Mouse (Mus musculus) intestine, embryonic 15.5 days (tissue): ENCODE results near the gene Sapcd2. TPM values are rescaled to one million over a fixed set of nuclear protein-coding genes. Genes with fewer than 3 reads are reported as not detected.

ENCODE experiments used
- ATAC-seq: fragments of 200-750 bp; cut with Nextera tagmentation; 2 replicates; pipeline ENCODE4 v1.8.0; 2017; ENCODE audit warnings: moderate TSS enrichment, moderate library complexity
- H3K27ac ChIP-seq: fragments of 300-500 bp; sonication (generic); 2 replicates; pipeline ENCODE4 v1.5.1; 2015; ENCODE audit warnings: mild to moderate bottlenecking, inconsistent platforms
- H3K27me3 ChIP-seq: fragments of 300-500 bp; sonication (generic); replicated peaks from 2 replicates; pipeline ENCODE4 v1.6.1; 2015; ENCODE audit warnings: inconsistent platforms
- H3K36me3 ChIP-seq: fragments of 300-500 bp; sonication (generic); 2 replicates; pipeline ENCODE4 v1.6.1; 2015; ENCODE audit warnings: inconsistent platforms
- H3K4me1 ChIP-seq: fragments of 300-500 bp; sonication (generic); replicated peaks from 2 replicates; pipeline ENCODE4 v1.6.1; 2015; ENCODE audit warnings: inconsistent platforms
- H3K4me2 ChIP-seq: fragments of 300-500 bp; sonication (generic); replicated peaks from 2 replicates; pipeline ENCODE4 v1.6.1; 2015; ENCODE audit warnings: mild to moderate bottlenecking, inconsistent platforms
- H3K4me3 ChIP-seq: fragments of 300-500 bp; sonication (generic); replicated peaks from 2 replicates; pipeline ENCODE4 v1.5.1; 2015; ENCODE audit warnings: inconsistent platforms
- H3K9ac ChIP-seq: fragments of 300-500 bp; sonication (generic); 2 replicates; pipeline ENCODE4 v1.6.1; 2015; ENCODE audit warnings: inconsistent platforms
- H3K9me3 ChIP-seq: fragments of 300-500 bp; sonication (generic); 2 replicates; pipeline ENCODE4 v1.6.1; 2016; ENCODE audit warnings: inconsistent platforms
- WGBS: fragments of 180-500 bp; shearing (Covaris S2); methylation state at CpG from one replicate; pipeline ENCODE4 v1.1.7; 2015; 5-methylcytosine and 5-hydroxymethylcytosine counted together
- polyA plus RNA-seq: library from polyadenylated mRNA; unstranded; fragments of >200 nt; fragmentation: Nextera tagmentation; extraction: Ambion mirVana; gene quantifications from 2 replicates; pipeline ENCODE4 v1.2.1, GENCODE M21; 2015

Gene Sapcd2
- polyA plus RNA-seq, 1 experiment from 2014 or later, result 48.8 TPM

DNA sequence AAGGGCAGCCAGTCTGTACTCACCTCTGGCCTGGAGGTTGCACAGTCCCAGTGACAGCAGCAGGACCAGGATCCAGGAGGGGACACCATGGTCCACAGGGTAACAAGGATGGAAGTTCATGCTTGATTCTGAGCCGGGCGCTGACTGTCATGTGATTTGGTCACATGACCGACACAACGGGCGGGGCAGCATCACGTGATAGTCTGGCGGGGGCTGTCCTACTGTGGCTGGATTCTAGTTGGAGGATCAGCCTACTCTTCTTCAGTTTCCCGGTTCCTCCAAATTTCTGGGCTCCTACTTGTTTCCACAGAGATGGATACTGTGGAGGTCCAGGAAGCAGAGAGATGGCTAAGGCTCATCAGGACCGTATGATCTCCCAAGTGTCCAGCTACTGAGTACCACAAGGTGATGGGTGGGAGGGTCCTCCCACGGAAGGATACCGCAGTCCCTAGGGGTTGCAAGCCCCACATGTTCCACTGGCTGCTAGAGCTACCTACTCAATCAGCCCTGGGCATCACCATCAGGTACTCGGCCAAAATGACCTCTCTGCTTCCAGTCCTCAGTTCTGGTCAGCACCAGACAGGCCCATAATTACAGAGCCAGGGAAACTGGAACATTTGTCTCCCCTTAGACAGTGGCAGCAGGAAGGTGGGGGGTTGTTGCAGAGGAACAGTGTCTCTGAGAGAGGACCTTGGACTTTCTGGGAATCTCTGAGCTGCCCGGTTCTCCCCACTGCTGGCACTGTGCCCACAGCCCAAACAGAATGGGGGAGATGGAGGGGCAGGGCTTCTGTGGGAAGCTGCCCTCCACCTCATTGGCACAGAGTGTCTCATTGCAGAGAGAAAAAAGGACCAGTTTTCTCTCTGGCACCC is 15.7 kb upstream of the Sapcd2 start, which contains the start of gene Dpp7:
Gene Dpp7 (minus strand): TSS at position 152 of the 872 bp plus-strand sequence.
- H3K9ac ChIP-seq, result peak within 1 kb of the TSS; percentile 50
- H3K36me3 ChIP-seq, result peaks cover 12% of the 10 kb centered on the region
- ATAC-seq, result peak; percentile 83
- no peaks in the 10 kb centered on the region for H3K9me3 ChIP-seq
- peak within 1 kb of the TSS; percentile 89 for H3K4me2 ChIP-seq
- WGBS, result 4% methylated on average over 13 of the region's 13 CpGs
- peak within 1 kb of the TSS; percentile 51 for H3K4me3 ChIP-seq
- peaks cover 23% of the 10 kb centered on the region for H3K4me1 ChIP-seq
- H3K27ac ChIP-seq, result no peak within 1 kb of the TSS
- no peaks in the 10 kb centered on the region for H3K27me3 ChIP-seq

DNA sequence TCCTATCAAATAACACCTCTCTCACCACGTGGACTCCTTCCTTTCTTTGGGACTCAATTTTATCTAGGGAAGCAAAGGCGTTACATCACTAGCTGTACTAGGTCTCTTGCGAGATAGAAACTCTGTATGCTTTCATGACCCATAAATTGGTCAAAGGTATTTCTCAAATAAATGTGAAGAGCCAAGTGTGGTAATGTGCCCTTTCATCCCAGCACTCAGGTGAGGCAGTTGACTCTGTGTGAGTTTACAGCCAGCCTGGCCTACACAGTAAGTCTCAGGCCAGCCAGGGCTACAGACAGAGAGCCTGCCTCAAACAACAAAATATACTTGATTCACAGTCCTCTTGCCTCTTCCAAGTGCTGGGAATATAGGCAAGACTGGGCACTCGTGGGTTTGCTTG is 12.3 kb upstream of the Sapcd2 start:
- H3K27ac ChIP-seq, result no peak overlapping the region
- peaks cover 32% of the 10 kb centered on the region for H3K4me1 ChIP-seq
- H3K9me3 ChIP-seq, result no peaks in the 10 kb centered on the region
- H3K4me2 ChIP-seq, result no peak overlapping the region
- H3K4me3 ChIP-seq, result no peak overlapping the region
- no peak for ATAC-seq
- no peaks in the 10 kb centered on the region; the same call in 1 of the 2 replicates for H3K36me3 ChIP-seq
- no peak overlapping the region for H3K9ac ChIP-seq
- no peaks in the 10 kb centered on the region for H3K27me3 ChIP-seq
- WGBS, result 78% methylated on average over 4 of the region's 4 CpGs

DNA sequence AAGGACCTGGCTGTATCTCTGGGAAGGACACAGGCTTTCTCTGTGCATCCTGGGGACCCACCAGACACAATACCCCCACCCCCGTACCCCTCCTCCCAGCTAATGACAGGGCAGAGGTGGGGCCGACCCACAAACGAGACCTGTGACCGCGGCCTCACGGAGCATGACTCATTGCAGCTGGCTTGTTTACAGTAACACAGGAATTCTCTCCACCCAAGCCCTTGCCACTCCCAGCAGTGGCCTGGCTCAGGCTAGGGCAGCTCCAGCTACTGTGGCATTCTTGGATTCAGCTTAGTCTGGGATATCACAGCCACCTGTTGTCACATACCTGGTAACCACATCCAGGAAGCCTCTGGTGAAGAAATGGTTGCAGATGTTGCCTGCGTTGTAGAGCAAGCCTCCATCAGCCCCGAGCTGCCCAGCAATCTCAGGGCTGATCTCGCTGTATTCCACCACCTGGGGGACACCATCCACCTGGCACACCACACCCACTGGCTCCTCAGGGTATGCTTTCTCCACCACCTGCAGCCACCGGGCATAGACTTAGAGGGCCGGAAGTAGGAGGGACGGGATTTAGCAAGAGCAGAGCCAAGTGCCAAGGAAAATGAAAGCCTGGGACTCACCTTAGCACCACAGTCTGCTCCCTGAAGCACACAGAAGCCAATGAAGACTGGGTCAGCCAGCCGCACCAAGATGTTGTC is 8.5 kb upstream of the Sapcd2 start:
- no peaks in the 10 kb centered on the region; the same call in 1 of the 2 replicates for H3K36me3 ChIP-seq
- H3K4me3 ChIP-seq, result peak overlapping the region; percentile 68
- H3K9ac ChIP-seq, result peak overlapping the region; percentile 70; the same call in 1 of the 2 replicates
- no peaks in the 10 kb centered on the region for H3K27me3 ChIP-seq
- H3K9me3 ChIP-seq, result no peaks in the 10 kb centered on the region
- H3K4me1 ChIP-seq, result peaks cover 13% of the 10 kb centered on the region
- 42% methylated on average over 13 of the region's 13 CpGs for WGBS
- peak overlapping the region; percentile 95 for H3K4me2 ChIP-seq
- peak; percentile 64 for ATAC-seq
- H3K27ac ChIP-seq, result peak overlapping the region; percentile 75

DNA sequence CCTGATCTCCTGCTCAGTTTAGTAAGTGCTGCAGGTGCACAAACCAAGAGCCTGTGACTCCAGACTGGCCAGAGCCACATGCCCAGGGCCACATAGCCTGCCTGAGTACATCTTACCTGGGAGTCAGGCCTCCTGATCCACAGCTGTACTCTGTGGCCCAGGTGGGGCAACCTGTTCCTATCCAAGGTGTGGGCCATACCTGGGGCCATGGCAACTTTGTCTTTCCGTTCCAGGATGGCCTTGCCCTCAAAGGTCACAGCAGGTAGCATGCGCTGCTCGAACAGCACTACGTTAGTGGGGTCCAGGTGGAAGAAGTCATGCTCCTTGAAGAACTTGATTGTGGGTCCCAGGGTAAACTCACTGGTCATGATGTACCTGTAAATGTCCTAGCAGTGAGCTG is 7.8 kb upstream of the Sapcd2 start:
- Histone ChIP-seq H3K27me3 (no peaks in the 10 kb centered on the region), H3K4me1 (peaks cover 13% of the 10 kb centered on the region), H3K36me3 (no peaks in the 10 kb centered on the region; the same call in 1 of the 2 replicates), H3K27ac (peak overlapping the region; percentile 75; the same call in 1 of the 2 replicates), H3K9me3 (no peaks in the 10 kb centered on the region), H3K9ac (peak overlapping the region; percentile 70), H3K4me3 (peak overlapping the region; percentile 68), H3K4me2 (peak overlapping the region; percentile 95)
- WGBS, result 78% methylated on average over 4 of the region's 4 CpGs
- no peak for ATAC-seq

- peak overlapping the region; percentile 70 for H3K9ac ChIP-seq
- H3K9me3 ChIP-seq, result no peaks in the 10 kb centered on the region
- H3K27ac ChIP-seq, result peak overlapping the region; percentile 75; the same call in 1 of the 2 replicates
- H3K4me1 ChIP-seq, result peaks cover 13% of the 10 kb centered on the region
- ATAC-seq, result 0 out of 2 replicates have a peak, but pooled peaks have one; percentile 0
- no peaks in the 10 kb centered on the region for H3K27me3 ChIP-seq
- H3K36me3 ChIP-seq, result no peaks in the 10 kb centered on the region; the same call in 1 of the 2 replicates
- peak overlapping the region; percentile 68 for H3K4me3 ChIP-seq
- WGBS, result 29% methylated on average over 9 of the region's 9 CpGs
- peak overlapping the region; percentile 95 for H3K4me2 ChIP-seq
Observed at GRCm38 (mm10) chr2:25364761-25365090, 7.4 kb upstream of the Sapcd2 start.

DNA sequence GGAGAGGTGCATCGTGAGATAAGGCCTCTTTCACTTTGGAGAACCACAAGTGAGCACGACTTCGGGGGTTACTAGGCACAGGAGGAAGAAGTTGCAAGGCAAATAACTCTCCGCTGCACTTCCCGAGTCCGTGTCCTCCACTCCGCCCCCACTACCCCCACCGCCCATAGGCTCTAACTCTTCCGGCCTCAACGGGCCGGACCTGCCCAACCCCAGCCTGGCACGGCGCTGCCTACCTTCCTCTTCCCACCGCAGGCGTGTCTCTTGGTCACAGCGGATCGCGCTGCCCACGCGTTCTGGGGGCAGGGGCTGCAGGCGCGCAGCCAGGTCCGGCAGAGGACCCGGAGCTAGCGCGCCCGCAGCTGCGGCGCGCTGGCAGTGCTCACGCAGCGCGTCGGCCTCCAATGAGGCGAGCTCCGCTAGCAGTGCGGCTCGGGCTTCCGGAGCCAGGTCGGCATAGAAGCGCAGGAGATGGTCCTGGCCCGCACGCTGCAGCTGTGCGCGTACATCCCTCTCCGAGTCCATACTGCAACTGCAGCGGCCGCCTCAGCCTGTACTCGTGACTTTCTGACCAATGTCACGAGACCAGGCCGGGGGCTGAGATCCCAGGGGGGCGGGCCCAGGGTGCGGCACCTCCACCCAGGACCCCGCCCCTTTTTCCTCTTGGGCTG is 6.9 kb upstream of the Sapcd2 start, which contains the start of gene Uap1l1:
Gene Uap1l1 (minus strand): TSS at position 592 of the 671 bp plus-strand sequence.
- peak; percentile 85 for ATAC-seq
- peak within 1 kb of the TSS; percentile 75 for H3K27ac ChIP-seq
- peak within 1 kb of the TSS; percentile 70 for H3K9ac ChIP-seq
- H3K4me1 ChIP-seq, result peaks cover 13% of the 10 kb centered on the region
- peak within 1 kb of the TSS; percentile 68 for H3K4me3 ChIP-seq
- H3K9me3 ChIP-seq, result no peaks in the 10 kb centered on the region
- under 1% methylated on average over 54 of the region's 54 CpGs for WGBS
- H3K36me3 ChIP-seq, result no peaks in the 10 kb centered on the region
- no peaks in the 10 kb centered on the region for H3K27me3 ChIP-seq
- peak within 1 kb of the TSS; percentile 95 for H3K4me2 ChIP-seq

- H3K4me1 ChIP-seq, result peaks cover 30% of the 10 kb centered on the region
- no peak for ATAC-seq
- no peak overlapping the region for H3K4me3 ChIP-seq
- no peaks in the 10 kb centered on the region for H3K36me3 ChIP-seq
- no peaks in the 10 kb centered on the region for H3K9me3 ChIP-seq
- H3K4me2 ChIP-seq, result 0 out of 2 replicates have a peak overlapping the region, but pooled peaks have one; percentile 14
- H3K9ac ChIP-seq, result no peak overlapping the region
- H3K27me3 ChIP-seq, result no peaks in the 10 kb centered on the region
- H3K27ac ChIP-seq, result no peak overlapping the region
- 65% methylated on average over 3 of the region's 3 CpGs for WGBS
Observed at GRCm38 (mm10) chr2:25369996-25370395, 2.1 kb upstream of the Sapcd2 start.

DNA sequence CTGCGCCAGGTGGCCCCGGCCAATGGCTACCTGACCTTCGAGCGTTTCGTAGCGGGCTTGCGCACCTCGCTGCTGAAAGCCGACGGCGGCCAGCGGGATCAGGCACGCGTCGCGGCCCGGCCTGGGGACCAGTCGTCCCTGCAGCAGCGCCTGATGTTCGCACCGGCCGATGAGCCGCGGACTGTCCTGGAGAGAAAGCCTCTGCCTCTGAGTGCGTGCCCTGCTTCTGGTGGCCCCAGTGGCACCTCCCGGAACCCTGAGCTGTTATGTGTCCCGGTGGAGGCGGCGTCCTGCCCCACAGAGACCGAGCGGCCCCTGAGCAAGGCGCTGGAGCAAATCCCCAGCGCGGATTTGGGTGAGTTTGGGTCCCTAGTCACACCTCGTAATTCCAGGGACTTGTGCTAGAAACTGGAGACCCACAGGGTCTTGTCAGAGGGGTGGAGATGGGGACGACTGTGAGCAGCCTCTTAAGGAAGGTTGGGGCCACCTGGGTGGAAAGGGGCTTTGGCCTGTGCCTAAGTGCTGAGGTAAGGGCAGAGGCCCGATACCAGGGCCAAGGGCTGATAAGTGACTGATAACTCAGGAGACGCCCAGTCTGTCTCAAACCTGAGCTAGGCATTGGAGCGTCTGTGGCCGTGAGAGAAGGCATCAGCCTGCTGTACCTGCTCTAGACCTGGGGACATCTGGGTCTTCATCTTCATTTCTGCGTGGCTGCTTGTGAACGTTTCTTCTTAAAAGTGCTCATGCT is 697 bp downstream of the Sapcd2 start:
- Histone ChIP-seq H3K4me1 (peaks cover 30% of the 10 kb centered on the region), H3K27ac (peak overlapping the region; percentile 78), H3K36me3 (peaks cover 6% of the 10 kb centered on the region), H3K9me3 (no peaks in the 10 kb centered on the region), H3K27me3 (no peaks in the 10 kb centered on the region), H3K4me3 (peak overlapping the region; percentile 80), H3K9ac (peak overlapping the region; percentile 73), H3K4me2 (peak overlapping the region; percentile 96)
- WGBS, result 3% methylated on average over 42 of the region's 42 CpGs
- ATAC-seq, result peak; percentile 26

- no peaks in the 10 kb centered on the region for H3K9me3 ChIP-seq
- no peak for ATAC-seq
- H3K27ac ChIP-seq, result no peak overlapping the region
- H3K4me2 ChIP-seq, result peak overlapping the region; percentile 96
- H3K9ac ChIP-seq, result peak overlapping the region; percentile 73
- WGBS, result 50% methylated on average over 2 of the region's 2 CpGs
- H3K36me3 ChIP-seq, result peaks cover 11% of the 10 kb centered on the region
- peaks cover 30% of the 10 kb centered on the region for H3K4me1 ChIP-seq
- H3K4me3 ChIP-seq, result peak overlapping the region; percentile 80
- H3K27me3 ChIP-seq, result no peaks in the 10 kb centered on the region
Observed at GRCm38 (mm10) chr2:25373431-25373830, 1.3 kb downstream of the Sapcd2 start.

- H3K4me2 ChIP-seq, result no peak overlapping the region
- 54% methylated on average over 4 of the region's 4 CpGs for WGBS
- ATAC-seq, result no peak
- no peak overlapping the region for H3K27ac ChIP-seq
- no peak overlapping the region for H3K4me3 ChIP-seq
- H3K9me3 ChIP-seq, result no peaks in the 10 kb centered on the region
- peaks cover 26% of the 10 kb centered on the region for H3K4me1 ChIP-seq
- no peaks in the 10 kb centered on the region for H3K27me3 ChIP-seq
- no peak overlapping the region for H3K9ac ChIP-seq
- H3K36me3 ChIP-seq, result peaks cover 11% of the 10 kb centered on the region
Observed at GRCm38 (mm10) chr2:25376589-25376988, 4.5 kb downstream of the Sapcd2 start.

DNA sequence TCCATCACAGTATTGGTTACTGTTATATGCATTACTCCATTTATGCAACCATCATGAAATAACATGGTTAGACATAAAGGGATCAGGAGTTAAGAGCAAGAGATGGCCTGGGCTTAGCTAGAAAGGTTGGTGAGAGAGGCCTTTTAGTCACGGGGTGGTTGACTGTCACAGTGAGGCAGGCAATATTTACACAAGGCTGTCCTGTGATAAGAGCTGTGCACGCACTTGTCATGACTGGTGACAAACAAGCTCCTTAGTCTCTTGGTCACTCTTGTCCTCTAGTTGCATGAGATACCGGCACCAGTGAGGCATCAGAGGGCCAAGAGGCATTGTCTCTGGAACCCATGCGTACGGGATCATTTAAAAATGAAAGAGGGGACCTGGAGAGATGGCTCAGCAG is 12.4 kb downstream of the Sapcd2 start:
- peak; percentile 41; the same call in 1 of the 2 replicates for ATAC-seq
- Histone ChIP-seq H3K4me1 (no peaks in the 10 kb centered on the region), H3K27ac (no peak overlapping the region), H3K27me3 (no peaks in the 10 kb centered on the region), H3K9ac (no peak overlapping the region), H3K9me3 (no peaks in the 10 kb centered on the region), H3K36me3 (no peaks in the 10 kb centered on the region), H3K4me2 (no peak overlapping the region), H3K4me3 (no peak overlapping the region)
- 59% methylated on average over 5 of the region's 5 CpGs for WGBS
